In genomic region chr7:98174883-98175755, GRCm38 (mm10) we compare ENCODE assay signal across 15 mouse cellular contexts. TPM values are rescaled to one million over a fixed set of nuclear protein-coding genes. Genes with fewer than 3 reads are reported as not detected.
DNase-seq lines count a peak whose midpoint lies in the region; ATAC-seq and TF ChIP-seq lines count a peak whose summit lies in the region.
"Had no signal": no experiment of that assay in that cellular context is flagged by ENCODE, and none has a peak within 500 bp of the region (broad histone marks: within the 10 kb centered on the region; RNA-seq: fewer than 3 reads in every experiment).

No protein-coding gene starts in this region.

- DNase-seq in hindbrain, embryonic 10.5 days (ENCODE audit: low spot score): no peak
- no peak for DNase-seq in hindbrain, embryonic 11.5 days (ENCODE audit: low spot score)
- no peak for DNase-seq in stomach, postnatal 0 days (ENCODE audit: low spot score)
- peak; percentile 63 to 76 for DNase-seq in spleen, postnatal 36 days (ENCODE audit: low spot score in 2 of 2)
- no peak for DNase-seq in left cerebral cortex, postnatal 4 days
- DNase-seq: cerebellum, postnatal 14 days; lung, postnatal 10 days had no signal

- ATAC-seq in hindbrain, embryonic 11.5 days (ENCODE audit: low FRiP score): no peak
- ATAC-seq in stomach, embryonic 15.5 days (ENCODE audit: insufficient read depth, low FRiP score, low read depth): peak; percentile 46; the same call in 1 of the 2 replicates
- ATAC-seq in stomach, postnatal 0 days (ENCODE audit: low FRiP score, low TSS enrichment): no peak
- peak; percentile 77 for ATAC-seq in liver, embryonic 12.5 days
- no peak for ATAC-seq in forebrain, embryonic 16.5 days
- ATAC-seq: CD4-positive, CD25-positive, alpha-beta regulatory T cell, adult 4 months; forebrain, embryonic 15.5 days; hindbrain, embryonic 16.5 days had no signal

- no peak for TF ChIP-seq CTCF in stomach, postnatal 0 days (IDR thresholded peaks at IDR 0.05; ENCODE audit: low read depth)

- no peak overlapping the region for H3K4me2 ChIP-seq in hindbrain, embryonic 11.5 days (replicated peaks; ENCODE audit: low read depth, low read length)
- no peak overlapping the region for H3K4me2 ChIP-seq in stomach, embryonic 15.5 days
- H3K4me2 ChIP-seq in stomach, postnatal 0 days (replicated peaks; ENCODE audit: low read depth): no peak overlapping the region
- H3K4me2 ChIP-seq in liver, embryonic 12.5 days: peak overlapping the region; percentile 89
- no peak overlapping the region for H3K4me2 ChIP-seq in forebrain, embryonic 16.5 days (ENCODE audit: low read length)
- H3K4me2 ChIP-seq: embryonic facial prominence, embryonic 12.5 days; forebrain, embryonic 15.5 days had no signal

- H3K9me3 ChIP-seq in hindbrain, embryonic 10.5 days: no peaks in the 10 kb centered on the region
- H3K9me3 ChIP-seq in hindbrain, embryonic 11.5 days (ENCODE audit: control insufficient read depth, low read length): no peaks in the 10 kb centered on the region
- H3K9me3 ChIP-seq in stomach, embryonic 15.5 days: no peaks in the 10 kb centered on the region
- H3K9me3 ChIP-seq in stomach, postnatal 0 days (ENCODE audit: control insufficient read depth, low read length): no peaks in the 10 kb centered on the region
- no peaks in the 10 kb centered on the region for H3K9me3 ChIP-seq in liver, embryonic 12.5 days (replicated peaks)
- H3K9me3 ChIP-seq in forebrain, embryonic 16.5 days (ENCODE audit: control insufficient read depth, low read length): no peaks in the 10 kb centered on the region
- H3K9me3 ChIP-seq: embryonic facial prominence, embryonic 12.5 days; forebrain, embryonic 15.5 days had no signal

- TF ChIP-seq EP300 in stomach, postnatal 0 days (optimal IDR thresholded peaks at IDR 0.05): no peak

- intact Hi-C loops in left cerebral cortex, postnatal 4 days (cut with DNase I): no loop called here

- no peak overlapping the region for H3K9ac ChIP-seq in hindbrain, embryonic 11.5 days (ENCODE audit: low read depth, low read length)
- H3K9ac ChIP-seq in stomach, embryonic 15.5 days: no peak overlapping the region
- no peak overlapping the region for H3K9ac ChIP-seq in stomach, postnatal 0 days (ENCODE audit: low read length)
- peak overlapping the region; percentile 87 for H3K9ac ChIP-seq in liver, embryonic 12.5 days
- H3K9ac ChIP-seq in forebrain, embryonic 16.5 days (replicated peaks; ENCODE audit: low read depth, low read length): no peak overlapping the region
- H3K9ac ChIP-seq: embryonic facial prominence, embryonic 12.5 days; forebrain, embryonic 15.5 days had no signal

- H3K27ac ChIP-seq in hindbrain, embryonic 10.5 days: peak overlapping the region; percentile 45; the same call in 1 of the 2 replicates
- H3K27ac ChIP-seq in hindbrain, embryonic 11.5 days (ENCODE audit: low read depth, low read length): no peak overlapping the region
- H3K27ac ChIP-seq in stomach, embryonic 15.5 days: no peak overlapping the region
- no peak overlapping the region for H3K27ac ChIP-seq in stomach, postnatal 0 days (replicated peaks)
- H3K27ac ChIP-seq in liver, embryonic 12.5 days: peak overlapping the region; percentile 98
- H3K27ac ChIP-seq in forebrain, embryonic 16.5 days (ENCODE audit: low read length): no peak overlapping the region
- H3K27ac ChIP-seq: embryonic facial prominence, embryonic 12.5 days; forebrain, embryonic 15.5 days had no signal

- peaks cover 39% of the 10 kb centered on the region for H3K27me3 ChIP-seq in hindbrain, embryonic 10.5 days (ENCODE audit: insufficient read depth, poor library complexity, severe bottlenecking)
- no peaks in the 10 kb centered on the region for H3K27me3 ChIP-seq in hindbrain, embryonic 11.5 days (ENCODE audit: control insufficient read depth, insufficient read depth, low read length)
- H3K27me3 ChIP-seq in stomach, embryonic 15.5 days (replicated peaks): no peaks in the 10 kb centered on the region
- H3K27me3 ChIP-seq in stomach, postnatal 0 days (ENCODE audit: control insufficient read depth, insufficient read depth, low read length): no peaks in the 10 kb centered on the region
- H3K27me3 ChIP-seq in liver, embryonic 12.5 days (replicated peaks): no peaks in the 10 kb centered on the region
- peaks cover 5% of the 10 kb centered on the region; the same call in 1 of the 2 replicates for H3K27me3 ChIP-seq in forebrain, embryonic 16.5 days (replicated peaks; ENCODE audit: control insufficient read depth, insufficient read depth, low read length)
- H3K27me3 ChIP-seq: embryonic facial prominence, embryonic 12.5 days had no signal

- 85% methylated on average over 4 of the region's 4 CpGs for WGBS in hindbrain, embryonic 10.5 days
- 73% methylated on average over 4 of the region's 4 CpGs for WGBS in hindbrain, embryonic 11.5 days
- 64% methylated on average over 4 of the region's 4 CpGs for WGBS in stomach, embryonic 15.5 days
- 82% methylated on average over 4 of the region's 4 CpGs for WGBS in stomach, postnatal 0 days
- WGBS in liver, embryonic 12.5 days (ENCODE audit: insufficient replicate concordance): 32% methylated on average over 4 of the region's 4 CpGs
- 78% methylated on average over 4 of the region's 4 CpGs for WGBS in forebrain, embryonic 16.5 days

- H3K36me3 ChIP-seq in hindbrain, embryonic 10.5 days: no peaks in the 10 kb centered on the region
- H3K36me3 ChIP-seq in hindbrain, embryonic 11.5 days (ENCODE audit: control insufficient read depth, insufficient read depth, low read length): no peaks in the 10 kb centered on the region
- H3K36me3 ChIP-seq in stomach, embryonic 15.5 days: no peaks in the 10 kb centered on the region
- H3K36me3 ChIP-seq in stomach, postnatal 0 days (ENCODE audit: control insufficient read depth, insufficient read depth, low read length): no peaks in the 10 kb centered on the region
- H3K36me3 ChIP-seq in liver, embryonic 12.5 days: peaks cover 14% of the 10 kb centered on the region
- H3K36me3 ChIP-seq in forebrain, embryonic 16.5 days (ENCODE audit: control insufficient read depth, insufficient read depth): no peaks in the 10 kb centered on the region
- H3K36me3 ChIP-seq: embryonic facial prominence, embryonic 12.5 days; forebrain, embryonic 15.5 days had no signal

- peaks cover 66% of the 10 kb centered on the region for H3K4me1 ChIP-seq in hindbrain, embryonic 10.5 days (replicated peaks)
- 0 out of 2 replicates have a peak, but pooled peaks cover 2% of the 10 kb centered on the region for H3K4me1 ChIP-seq in hindbrain, embryonic 11.5 days (replicated peaks; ENCODE audit: control insufficient read depth, insufficient read depth, low read length)
- H3K4me1 ChIP-seq in stomach, embryonic 15.5 days: peaks cover 35% of the 10 kb centered on the region
- H3K4me1 ChIP-seq in stomach, postnatal 0 days (replicated peaks; ENCODE audit: control insufficient read depth, insufficient read depth): peaks cover 6% of the 10 kb centered on the region; the same call in 1 of the 2 replicates
- H3K4me1 ChIP-seq in liver, embryonic 12.5 days: peaks cover 93% of the 10 kb centered on the region
- peaks cover 17% of the 10 kb centered on the region for H3K4me1 ChIP-seq in forebrain, embryonic 16.5 days (replicated peaks; ENCODE audit: control insufficient read depth, insufficient read depth, low read length)

- no peak overlapping the region for H3K4me3 ChIP-seq in hindbrain, embryonic 10.5 days
- H3K4me3 ChIP-seq in hindbrain, embryonic 11.5 days (ENCODE audit: low read depth, low read length): no peak overlapping the region
- H3K4me3 ChIP-seq in stomach, embryonic 15.5 days (replicated peaks): no peak overlapping the region
- no peak overlapping the region for H3K4me3 ChIP-seq in stomach, postnatal 0 days (ENCODE audit: low read depth, low read length)
- H3K4me3 ChIP-seq in liver, embryonic 12.5 days: peak overlapping the region; percentile 85
- H3K4me3 ChIP-seq in forebrain, embryonic 16.5 days (replicated peaks; ENCODE audit: low read length): no peak overlapping the region
- H3K4me3 ChIP-seq: embryonic facial prominence, embryonic 12.5 days; forebrain, embryonic 15.5 days had no signal

RNA-seq across cellular contexts. Expression of gene Capn5, which starts 3.0 kb away (rescaled TPM):
- 5.6 and 9.9 TPM in 2 replicates for polyA plus RNA-seq in hindbrain, embryonic 10.5 days (2016; fragmentation: Nextera tagmentation; extraction: Ambion mirVana)
- 4.8 and 5.3 TPM in 2 replicates for polyA plus RNA-seq in hindbrain, embryonic 11.5 days (2014; fragmentation: Nextera tagmentation; extraction: Ambion mirVana)
- polyA plus RNA-seq in stomach, embryonic 15.5 days (2015; fragmentation: Nextera tagmentation; extraction: Ambion mirVana): 13.8 and 14.9 TPM in 2 replicates
- 13.2 and 16.6 TPM in 2 replicates for polyA plus RNA-seq in stomach, postnatal 0 days (2015; fragmentation: Nextera tagmentation; extraction: Ambion mirVana)
- 20.0 and 23.5 TPM in 2 replicates for polyA plus RNA-seq in liver, embryonic 12.5 days (2016; fragmentation: Nextera tagmentation; extraction: Ambion mirVana)
- polyA plus RNA-seq in forebrain, embryonic 16.5 days (2015; fragmentation: Nextera tagmentation; extraction: Ambion mirVana): 17.5 and 18.7 TPM in 2 replicates
- 10 to 100 TPM; 51.0 to 52.2 TPM for total RNA-seq in left cerebral cortex, postnatal 4 days (2021)

RNA-seq across cellular contexts. Expression of gene B3gnt6, which starts 24.2 kb away (rescaled TPM):
- 0.10 TPM in 1 of 2 replicates, not detected in the other for polyA plus RNA-seq in hindbrain, embryonic 10.5 days (2016; fragmentation: Nextera tagmentation; extraction: Ambion mirVana)
- 0.10 and 0.20 TPM in 2 replicates for polyA plus RNA-seq in hindbrain, embryonic 11.5 days (2014; fragmentation: Nextera tagmentation; extraction: Ambion mirVana)
- 0.05 TPM in 2 replicates for polyA plus RNA-seq in stomach, embryonic 15.5 days (2015; fragmentation: Nextera tagmentation; extraction: Ambion mirVana)
- 0.23 and 0.25 TPM in 2 replicates for polyA plus RNA-seq in stomach, postnatal 0 days (2015; fragmentation: Nextera tagmentation; extraction: Ambion mirVana)
- not detected in 2 replicates for polyA plus RNA-seq in liver, embryonic 12.5 days (2016; fragmentation: Nextera tagmentation; extraction: Ambion mirVana)
- polyA plus RNA-seq in forebrain, embryonic 16.5 days (2015; fragmentation: Nextera tagmentation; extraction: Ambion mirVana): 0.30 and 0.36 TPM in 2 replicates
- total RNA-seq in left cerebral cortex, postnatal 4 days (2021): under 1 TPM; 0.16 to 0.28 TPM
- total RNA-seq: gastrocnemius, adult 8-10 months had no signal
- polyA plus RNA-seq: CD4-positive, CD25-positive, alpha-beta regulatory T cell, adult 4 months; embryonic facial prominence, embryonic 12.5 days had no signal

RNA-seq across cellular contexts. Expression of gene Omp, which starts 29.8 kb away (rescaled TPM):
- 0.07 and 0.13 TPM in 2 replicates for polyA plus RNA-seq in hindbrain, embryonic 10.5 days (2016; fragmentation: Nextera tagmentation; extraction: Ambion mirVana)
- 0.24 and 0.25 TPM in 2 replicates for polyA plus RNA-seq in hindbrain, embryonic 11.5 days (2014; fragmentation: Nextera tagmentation; extraction: Ambion mirVana)
- polyA plus RNA-seq in stomach, embryonic 15.5 days (2015; fragmentation: Nextera tagmentation; extraction: Ambion mirVana): 0.68 and 0.70 TPM in 2 replicates
- polyA plus RNA-seq in stomach, postnatal 0 days (2015; fragmentation: Nextera tagmentation; extraction: Ambion mirVana): 0.57 and 0.65 TPM in 2 replicates
- 0.89 TPM in 2 replicates for polyA plus RNA-seq in liver, embryonic 12.5 days (2016; fragmentation: Nextera tagmentation; extraction: Ambion mirVana)
- polyA plus RNA-seq in forebrain, embryonic 16.5 days (2015; fragmentation: Nextera tagmentation; extraction: Ambion mirVana): 0.66 and 0.84 TPM in 2 replicates
- 1 to 10 TPM; 1.4 to 2.1 TPM for total RNA-seq in left cerebral cortex, postnatal 4 days (2021)
- total RNA-seq: gastrocnemius, adult 8-10 months had no signal
- polyA plus RNA-seq: CD4-positive, CD25-positive, alpha-beta regulatory T cell, adult 4 months had no signal

RNA-seq across cellular contexts. Expression of gene Myo7a, which starts 55.8 kb away (rescaled TPM):
- polyA plus RNA-seq in hindbrain, embryonic 10.5 days (2016; fragmentation: Nextera tagmentation; extraction: Ambion mirVana): 17.3 and 21.2 TPM in 2 replicates
- polyA plus RNA-seq in hindbrain, embryonic 11.5 days (2014; fragmentation: Nextera tagmentation; extraction: Ambion mirVana): 10.7 and 15.2 TPM in 2 replicates
- polyA plus RNA-seq in stomach, embryonic 15.5 days (2015; fragmentation: Nextera tagmentation; extraction: Ambion mirVana): 9.3 and 11.4 TPM in 2 replicates
- 2.1 and 2.4 TPM in 2 replicates for polyA plus RNA-seq in stomach, postnatal 0 days (2015; fragmentation: Nextera tagmentation; extraction: Ambion mirVana)
- polyA plus RNA-seq in liver, embryonic 12.5 days (2016; fragmentation: Nextera tagmentation; extraction: Ambion mirVana): 14.4 TPM in 2 replicates
- polyA plus RNA-seq in forebrain, embryonic 16.5 days (2015; fragmentation: Nextera tagmentation; extraction: Ambion mirVana): 17.9 and 18.1 TPM in 2 replicates
- 10 to 100 TPM; 17.8 to 18.7 TPM for total RNA-seq in left cerebral cortex, postnatal 4 days (2021)

Comparison
In these comparisons a context has a peak if more than half of its experiments do, and no peak if none do; other contexts are left out.
1. H3K27ac ChIP-seq: peak in hindbrain, embryonic 10.5 days (single experiment) and liver, embryonic 12.5 days (single experiment); none in hindbrain, embryonic 11.5 days (single experiment), stomach, embryonic 15.5 days (single experiment), stomach, postnatal 0 days (single experiment) and forebrain, embryonic 16.5 days (single experiment).
2. ATAC-seq: peak in stomach, embryonic 15.5 days (single experiment) and liver, embryonic 12.5 days (single experiment); none in hindbrain, embryonic 11.5 days (single experiment), stomach, postnatal 0 days (single experiment) and forebrain, embryonic 16.5 days (single experiment).
3. DNase-seq: peak in spleen, postnatal 36 days (2 of 2); none in hindbrain, embryonic 10.5 days (single experiment), hindbrain, embryonic 11.5 days (single experiment), stomach, postnatal 0 days (single experiment) and left cerebral cortex, postnatal 4 days (single experiment).